Mouse (Mus musculus): ENCODE data around the gene Ggn. TPM values are rescaled to one million over a fixed set of nuclear protein-coding genes. Genes with fewer than 3 reads are reported as not detected.

Ggn gene
- polyA plus RNA-seq, 1 experiment: 0.53 TPM

DNA sequence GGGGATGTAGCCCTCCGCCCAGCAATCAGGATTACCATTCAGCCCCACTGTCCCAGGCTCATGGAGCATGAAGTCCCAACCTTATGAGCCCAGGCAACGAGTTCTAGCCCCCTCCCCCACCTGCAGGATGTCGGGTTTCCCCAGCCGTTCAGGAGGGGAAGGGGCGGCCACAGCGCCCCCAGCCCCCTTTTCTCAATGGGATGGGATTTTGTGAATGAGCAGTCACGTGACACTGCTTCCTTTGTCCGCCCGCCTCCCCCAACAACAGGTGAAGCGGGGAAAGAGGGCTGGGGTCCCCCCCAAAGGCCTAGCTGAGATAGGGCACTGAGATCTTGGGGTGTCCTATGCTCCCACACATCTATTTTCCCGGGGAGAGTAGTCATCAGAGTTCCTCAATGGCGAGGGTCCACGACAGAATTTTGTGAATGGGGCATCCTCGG is 1.2 kb upstream of the Ggn start:
- TF ChIP-seq CTCF (IDR thresholded peaks at IDR 0.05; ENCODE audit: borderline replicate concordance, control insufficient read depth, extremely low read depth, insufficient read depth, low read length, poor library complexity) (no peak), POLR2A (IDR thresholded peaks at IDR 0.05; ENCODE audit: control insufficient read depth, extremely low read depth, insufficient read depth, low read length, poor library complexity) (no peak)
- 11% methylated on average over 14 of the region's 14 CpGs for WGBS
- Histone ChIP-seq H3K4me3 (ENCODE audit: control insufficient read depth, insufficient read depth, low read length) (peak overlapping the region; percentile 31; the same call in 1 of the 2 replicates), H3K27me3 (ENCODE audit: control insufficient read depth, insufficient read depth, low read length) (peaks cover 21% of the 10 kb centered on the region), H3K36me3 (ENCODE audit: control insufficient read depth, insufficient read depth, low read length) (peaks cover 14% of the 10 kb centered on the region), H3K27ac (ENCODE audit: control insufficient read depth, insufficient read depth, low read length) (no peak overlapping the region), H3K4me1 (replicated peaks; ENCODE audit: control insufficient read depth, insufficient read depth, low read length) (peaks cover 31% of the 10 kb centered on the region)
- DNase-seq: no peak

DNA sequence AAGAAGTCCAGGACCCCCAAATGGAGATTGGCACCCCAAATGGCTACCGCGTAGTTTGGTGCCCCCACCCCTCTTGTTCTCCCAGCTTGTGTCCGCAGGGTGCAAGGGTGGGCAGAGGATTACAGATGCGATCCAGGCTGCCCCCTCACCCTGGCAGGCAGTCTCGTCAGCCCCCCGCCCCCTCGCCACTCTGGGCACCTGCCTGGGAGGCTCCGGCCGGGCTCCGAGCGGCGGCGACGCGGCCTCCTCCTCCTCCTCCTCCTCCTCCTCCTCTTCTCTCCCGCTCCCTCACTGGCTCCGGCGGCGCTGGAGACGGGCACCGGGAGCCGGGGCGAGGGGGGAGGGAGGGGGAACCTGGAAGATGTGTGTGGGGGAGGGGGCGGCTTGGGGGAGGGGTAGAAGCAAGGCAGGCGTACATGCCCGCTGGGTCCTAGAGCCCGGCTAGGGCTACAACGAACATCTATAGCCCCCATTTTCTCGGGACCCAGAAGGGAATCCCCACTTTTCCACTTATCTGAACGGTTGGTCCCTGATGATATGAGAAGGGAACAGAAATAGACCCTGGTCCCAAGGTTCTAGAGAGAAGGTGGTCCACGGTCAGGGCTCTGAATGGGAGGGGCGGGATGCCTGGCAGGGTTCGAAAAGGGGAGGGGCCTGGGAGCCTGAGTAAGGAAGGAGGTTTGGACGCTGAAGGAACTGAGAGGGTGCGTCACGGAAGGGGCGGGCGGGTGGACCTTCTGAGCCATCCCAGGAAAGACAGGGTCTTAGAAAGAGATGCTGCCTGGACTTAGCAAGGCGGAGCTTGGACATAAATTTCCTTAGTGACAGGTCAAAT is 562 bp upstream of the Ggn start:
- Histone ChIP-seq H3K27ac (ENCODE audit: control insufficient read depth, insufficient read depth, low read length) (no peak overlapping the region), H3K27me3 (ENCODE audit: control insufficient read depth, insufficient read depth, low read length) (peaks cover 21% of the 10 kb centered on the region), H3K36me3 (ENCODE audit: control insufficient read depth, insufficient read depth, low read length) (peaks cover 20% of the 10 kb centered on the region), H3K4me3 (ENCODE audit: control insufficient read depth, insufficient read depth, low read length) (peak overlapping the region; percentile 31), H3K4me1 (replicated peaks; ENCODE audit: control insufficient read depth, insufficient read depth, low read length) (peaks cover 31% of the 10 kb centered on the region)
- no peak for TF ChIP-seq CTCF (IDR thresholded peaks at IDR 0.05; ENCODE audit: borderline replicate concordance, control insufficient read depth, extremely low read depth, insufficient read depth, low read length, poor library complexity)
- TF ChIP-seq POLR2A (IDR thresholded peaks at IDR 0.05; ENCODE audit: control insufficient read depth, extremely low read depth, insufficient read depth, low read length, poor library complexity): no peak
- WGBS: 2% methylated on average over 31 of the region's 39 CpGs
- DNase-seq: peak; percentile 25

DNA sequence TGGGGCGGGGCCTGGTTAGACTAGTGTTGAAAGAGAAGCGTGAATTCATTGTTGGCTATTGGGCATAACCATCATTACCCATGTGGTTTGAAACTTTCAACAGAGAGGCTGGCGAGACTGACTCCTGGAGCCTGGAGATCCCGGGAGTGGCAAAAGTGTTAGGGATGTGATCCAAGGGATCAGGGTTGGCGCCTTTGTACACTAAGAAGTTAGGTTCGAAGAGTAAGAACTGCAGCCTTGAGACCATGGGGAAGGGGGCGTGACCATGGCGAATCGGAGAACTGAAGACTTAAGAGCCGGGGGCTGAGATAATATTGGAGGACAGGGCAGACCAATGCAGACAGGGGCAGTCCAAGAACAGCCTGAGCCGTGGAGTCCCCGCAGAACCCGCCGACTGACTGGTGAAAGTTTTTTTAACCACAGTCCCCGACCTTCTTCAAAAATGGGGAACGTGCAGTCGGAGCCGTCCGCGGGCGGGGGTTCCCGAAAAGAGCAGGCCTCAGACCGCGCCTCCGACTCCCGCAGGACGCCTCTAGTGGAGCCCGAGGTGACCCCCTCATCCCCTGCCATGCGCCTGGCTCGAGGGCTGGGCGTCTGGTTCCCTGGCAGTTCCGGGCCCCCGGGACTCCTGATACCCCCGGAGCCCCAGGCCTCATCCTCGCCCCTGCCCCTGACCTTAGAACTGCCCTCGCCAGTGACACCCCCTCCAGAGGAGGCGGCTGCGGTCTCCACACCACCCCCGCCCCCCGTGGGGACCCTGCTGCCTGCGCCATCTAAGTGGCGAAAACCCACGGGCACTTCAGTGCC is 948 bp downstream of the Ggn start:
- DNase-seq: no peak

DNA sequence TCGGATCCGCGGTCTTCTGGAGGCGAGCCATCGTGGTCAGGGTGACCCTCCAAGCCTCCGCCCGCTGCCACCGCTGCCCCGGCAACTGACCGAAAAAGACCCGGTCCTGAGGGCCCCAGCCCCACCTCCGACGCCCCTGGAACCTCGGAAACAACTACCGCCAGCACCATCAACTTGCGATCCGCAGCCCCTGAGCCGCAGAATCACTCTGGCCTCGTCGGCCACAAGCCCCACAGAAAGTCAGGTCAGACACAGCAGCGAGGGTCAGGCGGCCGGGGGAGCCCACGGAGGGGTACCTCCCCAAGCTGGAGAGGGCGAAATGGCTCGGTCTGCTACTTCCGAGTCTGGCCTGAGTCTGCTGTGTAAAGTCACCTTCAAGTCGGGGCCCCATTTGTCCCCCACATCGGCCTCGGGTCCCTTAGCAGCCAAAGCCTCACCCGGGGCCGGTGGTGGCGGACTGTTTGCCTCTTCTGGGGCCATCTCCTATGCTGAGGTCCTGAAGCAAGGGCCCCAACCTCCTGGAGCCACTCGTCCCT is 1.6 kb downstream of the Ggn start:
- peaks cover 21% of the 10 kb centered on the region for H3K27me3 ChIP-seq (ENCODE audit: control insufficient read depth, insufficient read depth, low read length)
- no peak overlapping the region for H3K27ac ChIP-seq (ENCODE audit: control insufficient read depth, insufficient read depth, low read length)
- no peak for DNase-seq
- H3K4me3 ChIP-seq (ENCODE audit: control insufficient read depth, insufficient read depth, low read length): no peak overlapping the region
- TF ChIP-seq POLR2A (IDR thresholded peaks at IDR 0.05; ENCODE audit: control insufficient read depth, extremely low read depth, insufficient read depth, low read length, poor library complexity): no peak
- TF ChIP-seq CTCF (IDR thresholded peaks at IDR 0.05; ENCODE audit: borderline replicate concordance, control insufficient read depth, extremely low read depth, insufficient read depth, low read length, poor library complexity): 0 out of 2 replicates have a peak, but pooled peaks have one; percentile 1
- WGBS: 12% methylated on average over 34 of the region's 34 CpGs
- H3K4me1 ChIP-seq (replicated peaks; ENCODE audit: control insufficient read depth, insufficient read depth, low read length): peaks cover 31% of the 10 kb centered on the region
- H3K36me3 ChIP-seq (ENCODE audit: control insufficient read depth, insufficient read depth, low read length): peaks cover 42% of the 10 kb centered on the region

More for the DNA sequence above, 948 bp downstream of the Ggn start:
- peaks cover 21% of the 10 kb centered on the region for H3K27me3 ChIP-seq (ENCODE audit: control insufficient read depth, insufficient read depth, low read length)
- no peak overlapping the region for H3K27ac ChIP-seq (ENCODE audit: control insufficient read depth, insufficient read depth, low read length)
- TF ChIP-seq CTCF (IDR thresholded peaks at IDR 0.05; ENCODE audit: borderline replicate concordance, control insufficient read depth, extremely low read depth, insufficient read depth, low read length, poor library complexity) (no peak), POLR2A (IDR thresholded peaks at IDR 0.05; ENCODE audit: control insufficient read depth, extremely low read depth, insufficient read depth, low read length, poor library complexity) (no peak)
- WGBS: 2% methylated on average over 43 of the region's 43 CpGs
- peaks cover 31% of the 10 kb centered on the region for H3K4me1 ChIP-seq (replicated peaks; ENCODE audit: control insufficient read depth, insufficient read depth, low read length)
- H3K36me3 ChIP-seq (ENCODE audit: control insufficient read depth, insufficient read depth, low read length): peaks cover 35% of the 10 kb centered on the region
- H3K4me3 ChIP-seq (ENCODE audit: control insufficient read depth, insufficient read depth, low read length): peak overlapping the region; percentile 18

DNA sequence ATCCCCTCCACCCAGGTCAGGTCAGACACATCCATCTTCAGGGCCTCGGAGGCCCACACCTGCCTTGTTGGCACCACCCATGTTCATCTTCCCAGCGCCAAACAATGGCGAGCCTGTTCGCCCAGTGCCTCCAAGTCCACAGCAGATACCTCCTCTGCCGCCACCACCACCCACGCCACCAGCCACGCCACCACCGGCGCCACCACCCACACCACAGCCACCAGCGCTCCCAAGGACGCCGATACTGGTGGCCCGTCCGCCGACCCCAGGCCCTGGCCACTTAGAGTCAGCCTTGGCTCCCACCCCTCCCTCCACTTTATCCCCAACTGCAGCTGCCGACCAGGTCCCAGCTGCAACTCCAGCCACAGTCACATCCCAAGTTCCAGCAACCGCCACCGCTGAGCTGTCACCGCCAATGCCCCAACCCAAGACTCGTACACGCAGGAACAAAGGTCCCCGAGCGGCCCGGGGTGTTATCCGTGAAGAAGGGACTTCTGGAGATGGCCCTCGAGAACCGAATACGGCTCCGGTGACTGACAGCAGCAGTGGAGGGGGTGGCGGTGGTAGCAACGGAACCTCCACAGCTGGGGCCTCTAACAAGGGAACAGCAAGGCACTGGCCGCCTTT is 2.5 kb downstream of the Ggn start:
- no peak for DNase-seq
- Histone ChIP-seq H3K27ac (ENCODE audit: control insufficient read depth, insufficient read depth, low read length) (no peak overlapping the region), H3K4me1 (replicated peaks; ENCODE audit: control insufficient read depth, insufficient read depth, low read length) (peaks cover 31% of the 10 kb centered on the region), H3K27me3 (ENCODE audit: control insufficient read depth, insufficient read depth, low read length) (peaks cover 21% of the 10 kb centered on the region), H3K36me3 (ENCODE audit: control insufficient read depth, insufficient read depth, low read length) (peaks cover 47% of the 10 kb centered on the region), H3K4me3 (ENCODE audit: control insufficient read depth, insufficient read depth, low read length) (no peak overlapping the region)
- TF ChIP-seq POLR2A (IDR thresholded peaks at IDR 0.05; ENCODE audit: control insufficient read depth, extremely low read depth, insufficient read depth, low read length, poor library complexity) (no peak), CTCF (IDR thresholded peaks at IDR 0.05; ENCODE audit: borderline replicate concordance, control insufficient read depth, extremely low read depth, insufficient read depth, low read length, poor library complexity) (no peak)
- WGBS: 95% methylated on average over 32 of the region's 32 CpGs

DNA sequence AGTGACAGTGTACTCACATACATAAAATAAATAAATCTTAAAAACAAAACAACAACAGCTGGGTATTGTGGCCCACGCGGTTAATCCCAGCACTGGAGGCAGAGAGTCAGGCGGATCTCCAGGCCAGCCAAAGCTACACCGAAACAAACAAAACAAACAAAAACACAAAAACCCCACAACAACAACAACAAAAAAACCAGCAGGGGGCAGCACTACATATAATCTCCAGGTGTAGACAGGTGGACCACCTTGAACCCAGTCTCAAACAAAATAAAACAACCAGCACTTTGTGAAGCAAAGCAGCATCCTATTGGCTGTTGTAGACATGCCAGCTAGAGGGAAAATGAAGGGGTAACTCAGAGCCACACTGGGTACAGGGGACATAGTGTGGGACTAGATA is 8.1 kb downstream of the Ggn start:
- WGBS: 97% methylated on average over 4 of the region's 4 CpGs
- Histone ChIP-seq H3K27me3 (ENCODE audit: control insufficient read depth, insufficient read depth, low read length) (no peaks in the 10 kb centered on the region), H3K27ac (ENCODE audit: control insufficient read depth, insufficient read depth, low read length) (no peak overlapping the region), H3K4me1 (replicated peaks; ENCODE audit: control insufficient read depth, insufficient read depth, low read length) (peaks cover 10% of the 10 kb centered on the region), H3K36me3 (ENCODE audit: control insufficient read depth, insufficient read depth, low read length) (peaks cover 40% of the 10 kb centered on the region), H3K4me3 (ENCODE audit: control insufficient read depth, insufficient read depth, low read length) (no peak overlapping the region)
- no peak for DNase-seq
- TF ChIP-seq CTCF (IDR thresholded peaks at IDR 0.05; ENCODE audit: borderline replicate concordance, control insufficient read depth, extremely low read depth, insufficient read depth, low read length, poor library complexity): 0 out of 2 replicates have a peak, but pooled peaks have one; percentile 21
- no peak for TF ChIP-seq POLR2A (IDR thresholded peaks at IDR 0.05; ENCODE audit: control insufficient read depth, extremely low read depth, insufficient read depth, low read length, poor library complexity)
